Mouse (Mus musculus) spleen, adult 2 months (tissue): ENCODE measurements around the gene Sipa1l1.

Source experiments
- CTCF ChIP-seq: fragments of 200-500 bp; IDR thresholded peaks from 2 replicates; pipeline ENCODE4 v1.5.1; 2011; ENCODE audit warnings: mild to moderate bottlenecking, inconsistent platforms; ENCODE audit not compliant: insufficient read depth, insufficient read length, insufficient replicate concordance; ENCODE audit errors: extremely low read depth
- POLR2A ChIP-seq: fragments of 200-500 bp; IDR thresholded peaks from 2 replicates; pipeline ENCODE4 v1.6.1; 2011; ENCODE audit warnings: low read depth, low read length, inconsistent platforms

GRCm38 (mm10) chr12:82189715-82190581, 20.8 kb downstream of the Sipa1l1 start:
- TF ChIP-seq POLR2A: no peak
- TF ChIP-seq CTCF: no peak
